15 mouse cellular contexts compared by ENCODE assay signal in genomic region chr6:38109160-38109795, GRCm38 (mm10). TPM values are rescaled to one million over a fixed set of nuclear protein-coding genes. Genes with fewer than 3 reads are reported as not detected.
DNase-seq lines count a peak whose midpoint lies in the region; ATAC-seq lines count a peak whose summit lies in the region.
"Had no signal": no experiment of that assay in that cellular context is flagged by ENCODE, and none has a peak within 500 bp of the region (broad histone marks: within the 10 kb centered on the region; RNA-seq: fewer than 3 reads in every experiment).

TSS of gene Tmem213 (plus strand) at chr6:38109255.

- peak within 1 kb of the TSS; percentile 62 for H3K9ac ChIP-seq in lung, embryonic 16.5 days (ENCODE audit: low read length)
- H3K9ac ChIP-seq in kidney, embryonic 16.5 days (replicated peaks; ENCODE audit: low read length) = peak within 1 kb of the TSS; percentile 35
- H3K9ac ChIP-seq in stomach, embryonic 14.5 days (replicated peaks; ENCODE audit: low read depth, low read length) = no peak within 1 kb of the TSS
- H3K9ac ChIP-seq: liver, embryonic 13.5 days had no signal

- ATAC-seq in lung, embryonic 16.5 days (ENCODE audit: low read depth) = peak; percentile 77
- peak; percentile 18; the same call in 1 of the 2 replicates for ATAC-seq in kidney, embryonic 16.5 days (ENCODE audit: low FRiP score, low TSS enrichment)
- ATAC-seq in stomach, embryonic 14.5 days (ENCODE audit: insufficient number of reproducible peaks, insufficient read depth, low FRiP score, low read depth) = 0 out of 2 replicates have a peak, but pooled peaks have one; percentile 10
- ATAC-seq: activated CD4-positive, CD25-positive, alpha-beta regulatory T cell, adult 4 months had no signal

- H3K27ac ChIP-seq in heart, embryonic 10.5 days = peak within 1 kb of the TSS; percentile 42; the same call in 1 of the 2 replicates
- H3K27ac ChIP-seq in lung, embryonic 16.5 days (ENCODE audit: low read length) = peak within 1 kb of the TSS; percentile 90
- H3K27ac ChIP-seq in kidney, embryonic 16.5 days (ENCODE audit: low read length) = peak within 1 kb of the TSS; percentile 68
- no peak within 1 kb of the TSS for H3K27ac ChIP-seq in stomach, embryonic 14.5 days (ENCODE audit: low read length)
- H3K27ac ChIP-seq: left cerebral cortex, adult 2 months; liver, embryonic 13.5 days had no signal

- H3K4me2 ChIP-seq in lung, embryonic 16.5 days (ENCODE audit: low read depth, low read length) = peak within 1 kb of the TSS; percentile 48
- peak within 1 kb of the TSS; percentile 38 for H3K4me2 ChIP-seq in kidney, embryonic 16.5 days (replicated peaks; ENCODE audit: low read depth, low read length)
- H3K4me2 ChIP-seq in stomach, embryonic 14.5 days (replicated peaks; ENCODE audit: low read depth, low read length) = no peak within 1 kb of the TSS
- H3K4me2 ChIP-seq: liver, embryonic 13.5 days had no signal

- H3K9me3 ChIP-seq in heart, embryonic 10.5 days = no peaks in the 10 kb centered on the region
- no peaks in the 10 kb centered on the region for H3K9me3 ChIP-seq in lung, embryonic 16.5 days (ENCODE audit: control insufficient read depth, low read length)
- no peaks in the 10 kb centered on the region for H3K9me3 ChIP-seq in kidney, embryonic 16.5 days (ENCODE audit: low read length)
- no peaks in the 10 kb centered on the region for H3K9me3 ChIP-seq in stomach, embryonic 14.5 days (ENCODE audit: control insufficient read depth, low read depth, low read length)
- H3K9me3 ChIP-seq: liver, embryonic 13.5 days had no signal

- DNase-seq in heart, embryonic 10.5 days (ENCODE audit: low spot score) = no peak
- no peak for DNase-seq in heart, adult 11 months
- no peak for DNase-seq in lung, postnatal 25 days (ENCODE audit: low spot score)
- DNase-seq in frontal cortex, postnatal 36 days (ENCODE audit: low spot score in 2 of 2) = no peak
- no peak for DNase-seq in cerebellum, postnatal 14 days
- DNase-seq: cerebellum, adult 9-10 months; liver, embryonic 13.5 days; retina, postnatal 1 day; thymus, adult 2 months had no signal

- peaks cover 14% of the 10 kb centered on the region for H3K4me1 ChIP-seq in heart, embryonic 10.5 days
- H3K4me1 ChIP-seq in lung, embryonic 16.5 days (replicated peaks; ENCODE audit: control insufficient read depth, insufficient read depth, low read length) = peaks cover 6% of the 10 kb centered on the region; the same call in 1 of the 2 replicates
- peaks cover 21% of the 10 kb centered on the region for H3K4me1 ChIP-seq in kidney, embryonic 16.5 days (ENCODE audit: insufficient read depth, low read length)
- H3K4me1 ChIP-seq in stomach, embryonic 14.5 days (ENCODE audit: control insufficient read depth, insufficient read depth, low read length) = no peaks in the 10 kb centered on the region

- WGBS in heart, embryonic 10.5 days = 21% methylated on average over 9 of the region's 9 CpGs
- WGBS in lung, embryonic 16.5 days = 16% methylated on average over 9 of the region's 9 CpGs
- 26% methylated on average over 9 of the region's 9 CpGs for WGBS in kidney, embryonic 16.5 days
- WGBS in stomach, embryonic 14.5 days = 28% methylated on average over 9 of the region's 9 CpGs

- no peaks in the 10 kb centered on the region for H3K36me3 ChIP-seq in heart, embryonic 10.5 days
- H3K36me3 ChIP-seq in lung, embryonic 16.5 days (ENCODE audit: control insufficient read depth, insufficient read depth, low read length) = no peaks in the 10 kb centered on the region
- H3K36me3 ChIP-seq in kidney, embryonic 16.5 days (ENCODE audit: insufficient read depth, low read length) = no peaks in the 10 kb centered on the region
- H3K36me3 ChIP-seq in stomach, embryonic 14.5 days (ENCODE audit: control insufficient read depth, insufficient read depth, low read length) = no peaks in the 10 kb centered on the region
- H3K36me3 ChIP-seq: liver, embryonic 13.5 days had no signal

- peaks cover 10% of the 10 kb centered on the region; the same call in 1 of the 2 replicates for H3K27me3 ChIP-seq in heart, embryonic 10.5 days (ENCODE audit: insufficient read depth, poor library complexity, severe bottlenecking)
- H3K27me3 ChIP-seq in lung, embryonic 16.5 days (ENCODE audit: control insufficient read depth, insufficient read depth, low read depth, low read length) = no peaks in the 10 kb centered on the region
- H3K27me3 ChIP-seq in kidney, embryonic 16.5 days (ENCODE audit: insufficient read depth, low read length) = no peaks in the 10 kb centered on the region
- H3K27me3 ChIP-seq in stomach, embryonic 14.5 days (ENCODE audit: control insufficient read depth, insufficient read depth, low read length) = no peaks in the 10 kb centered on the region

- no peak within 1 kb of the TSS for H3K4me3 ChIP-seq in heart, embryonic 10.5 days
- peak within 1 kb of the TSS; percentile 45 for H3K4me3 ChIP-seq in lung, embryonic 16.5 days (ENCODE audit: low read length)
- H3K4me3 ChIP-seq in kidney, embryonic 16.5 days (ENCODE audit: low read length) = peak within 1 kb of the TSS; percentile 27
- no peak within 1 kb of the TSS for H3K4me3 ChIP-seq in stomach, embryonic 14.5 days (ENCODE audit: low read depth, low read length)
- H3K4me3 ChIP-seq: left cerebral cortex, adult 2 months; liver, embryonic 13.5 days had no signal

RNA-seq across cellular contexts. Expression of gene Tmem213, which starts in this region (rescaled TPM):
- not detected in 2 replicates for polyA plus RNA-seq in heart, embryonic 10.5 days (2016; fragmentation: Nextera tagmentation; extraction: Ambion mirVana)
- 133 and 163 TPM in 2 replicates for polyA plus RNA-seq in lung, embryonic 16.5 days (2015; fragmentation: Nextera tagmentation; extraction: Ambion mirVana)
- polyA plus RNA-seq in kidney, embryonic 16.5 days (2015; fragmentation: Nextera tagmentation; extraction: Ambion mirVana) = 69.8 and 72.7 TPM in 2 replicates
- 0.59 and 1.00 TPM in 2 replicates for polyA plus RNA-seq in stomach, embryonic 14.5 days (2014; fragmentation: Nextera tagmentation; extraction: Ambion mirVana)
- polyA plus RNA-seq: activated CD4-positive, CD25-positive, alpha-beta regulatory T cell, adult 4 months; liver, embryonic 13.5 days; neural tube, embryonic 11.5 days had no signal

Comparison
In these comparisons a context has a peak if more than half of its experiments do, and no peak if none do; other contexts are left out.
1. RNA of gene Tmem213 (polyA plus RNA-seq): 133 to 163 TPM in lung, embryonic 16.5 days and 69.8 to 72.7 TPM in kidney, embryonic 16.5 days; 0.59 to 1.00 TPM in stomach, embryonic 14.5 days and not detected in heart, embryonic 10.5 days; every median in the first group is over 10 times any median in the second.
2. Peak in ATAC-seq in stomach, embryonic 14.5 days; RNA of the gene not detected or under 1 TPM.
3. H3K4me3 ChIP-seq: peak in lung, embryonic 16.5 days (single experiment) and kidney, embryonic 16.5 days (single experiment); none in heart, embryonic 10.5 days (single experiment) and stomach, embryonic 14.5 days (single experiment).
4. ATAC-seq: peak in every context shown above with its lines; median percentile 77 in lung, embryonic 16.5 days; 18 in kidney, embryonic 16.5 days; 10 in stomach, embryonic 14.5 days.